Mouse (Mus musculus) embryo, embryonic 9.5 days (tissue): ENCODE results near the gene Vwa5b2.
A peak's percentile ranks its signal among the peaks of the same experiment; 100 is the strongest.

Experiments used
- DNase-seq: peaks from one replicate; pipeline ENCODE4 v3.0.0-alpha.2; 2017; ENCODE audit errors: extremely low spot score

Vwa5b2 gene

GRCm38 (mm10) chr16:20610501-20611356 is 21.5 kb downstream of the Vwa5b2 start:
- peak; percentile 91 for DNase-seq

GRCm38 (mm10) chr16:20611357-20612227 is 22.3 kb downstream of the Vwa5b2 start, which contains the start of the genes Eef1akmt4, Gm49333 and Alg3:
Gene Eef1akmt4 (plus strand): TSS chr16:20611593.
Gene Gm49333 (plus strand): TSS chr16:20611610.
Gene Alg3 (minus strand): TSS chr16:20611735.
- peak; percentile 89 for DNase-seq

GRCm38 (mm10) chr16:20619541-20620398 is 30.5 kb downstream of the Vwa5b2 start:
- peak; percentile 68 for DNase-seq

GRCm38 (mm10) chr16:20620399-20620735 is 31.1 kb downstream of the Vwa5b2 start:
- peak; percentile 27 for DNase-seq

- DNase-seq, result no peak
Measured at GRCm38 (mm10) chr16:20620751-20621190, 31.5 kb downstream of the Vwa5b2 start.

- peak; percentile 81 for DNase-seq
Measured at GRCm38 (mm10) chr16:20621191-20621990, 32.1 kb downstream of the Vwa5b2 start, which contains the start of gene Camk2n2. Gene Camk2n2 (minus strand): TSS chr16:20621287.

- peak; percentile 76 for DNase-seq
Measured at GRCm38 (mm10) chr16:20621991-20622685, 32.9 kb downstream of the Vwa5b2 start.

GRCm38 (mm10) chr16:20623211-20623610 is 33.9 kb downstream of the Vwa5b2 start:
- no peak for DNase-seq

GRCm38 (mm10) chr16:20628871-20629391 is 39.7 kb downstream of the Vwa5b2 start:
- DNase-seq, result no peak

GRCm38 (mm10) chr16:20629731-20630634 is 40.7 kb downstream of the Vwa5b2 start, which contains the start of gene Ece2:
Gene Ece2 (plus strand): TSS chr16:20629828.
- peak; percentile 49 for DNase-seq

GRCm38 (mm10) chr16:20637410-20637809 is 48.1 kb downstream of the Vwa5b2 start:
- DNase-seq, result no peak

GRCm38 (mm10) chr16:20638367-20638766 is 49.1 kb downstream of the Vwa5b2 start:
- DNase-seq, result no peak

- DNase-seq, result peak; percentile 74
Measured at GRCm38 (mm10) chr16:20642161-20642560, 52.9 kb downstream of the Vwa5b2 start.

- no peak for DNase-seq
Measured at GRCm38 (mm10) chr16:20643911-20644310, 54.6 kb downstream of the Vwa5b2 start.

- DNase-seq, result peak; percentile 96
Measured at GRCm38 (mm10) chr16:20651076-20651946, 62.0 kb downstream of the Vwa5b2 start, which contains the start of gene Psmd2. Gene Psmd2 (plus strand): TSS chr16:20651652.

- DNase-seq, result no peak
Measured at GRCm38 (mm10) chr16:20651947-20652310, 62.7 kb downstream of the Vwa5b2 start.

GRCm38 (mm10) chr16:20653315-20653714 is 64.0 kb downstream of the Vwa5b2 start:
- DNase-seq, result no peak
